Mouse (Mus musculus): ENCODE results near the gene Lgals1.

GRCm38 (mm10) chr15:78881828-78882227 is 44.7 kb upstream of the Lgals1 start:
- TF ChIP-seq CTCF (conservative IDR thresholded peaks at IDR 0.05; ENCODE audit: low read length) = no peak
- no peak for TF ChIP-seq NANOG (IDR thresholded peaks at IDR 0.05; ENCODE audit: borderline replicate concordance, low read length)
- no peak for TF ChIP-seq POU5F1 (IDR thresholded peaks at IDR 0.05; ENCODE audit: borderline replicate concordance, low read length)

Data from E14TG2a.4 (cell line).